Mouse (Mus musculus) layer of hippocampus, adult 9-11 months (tissue): Measurements from ENCODE around the gene Nmnat1.
A peak's percentile ranks its signal among the peaks of the same experiment; 100 is the strongest.

Source experiments
- DNase-seq: peaks from one replicate; pipeline ENCODE4 v3.0.0; 2022

Gene Nmnat1

GRCm38 (mm10) chr4:149485053-149485824 is at the start of gene Nmnat1, which contains the start of gene Lzic:
Nmnat1 (minus strand) TSS chr4:149485202.
Lzic (plus strand) TSS chr4:149485229.
- peak; percentile 92 for DNase-seq

DNA sequence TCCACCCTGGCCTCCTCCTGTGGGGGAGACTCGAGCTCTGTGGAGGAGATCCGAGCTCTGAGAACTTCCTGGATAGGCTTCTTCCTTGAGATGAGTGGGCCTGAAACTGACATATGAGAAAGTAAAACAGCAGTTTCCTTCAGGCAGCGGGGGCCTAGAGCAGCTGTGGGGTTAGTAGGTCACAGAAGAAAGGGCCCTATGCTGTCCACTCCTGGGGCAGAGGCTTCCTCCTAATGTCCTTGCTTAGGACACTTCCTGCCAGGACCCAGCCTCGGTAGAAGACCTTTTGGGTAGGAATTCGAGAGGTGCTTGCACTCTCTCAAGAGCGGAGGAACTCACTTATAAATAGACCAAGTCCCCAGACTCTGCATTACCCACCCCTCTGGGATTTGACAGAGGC is 44.7 kb upstream of the Nmnat1 start:
- DNase-seq = no peak

DNA sequence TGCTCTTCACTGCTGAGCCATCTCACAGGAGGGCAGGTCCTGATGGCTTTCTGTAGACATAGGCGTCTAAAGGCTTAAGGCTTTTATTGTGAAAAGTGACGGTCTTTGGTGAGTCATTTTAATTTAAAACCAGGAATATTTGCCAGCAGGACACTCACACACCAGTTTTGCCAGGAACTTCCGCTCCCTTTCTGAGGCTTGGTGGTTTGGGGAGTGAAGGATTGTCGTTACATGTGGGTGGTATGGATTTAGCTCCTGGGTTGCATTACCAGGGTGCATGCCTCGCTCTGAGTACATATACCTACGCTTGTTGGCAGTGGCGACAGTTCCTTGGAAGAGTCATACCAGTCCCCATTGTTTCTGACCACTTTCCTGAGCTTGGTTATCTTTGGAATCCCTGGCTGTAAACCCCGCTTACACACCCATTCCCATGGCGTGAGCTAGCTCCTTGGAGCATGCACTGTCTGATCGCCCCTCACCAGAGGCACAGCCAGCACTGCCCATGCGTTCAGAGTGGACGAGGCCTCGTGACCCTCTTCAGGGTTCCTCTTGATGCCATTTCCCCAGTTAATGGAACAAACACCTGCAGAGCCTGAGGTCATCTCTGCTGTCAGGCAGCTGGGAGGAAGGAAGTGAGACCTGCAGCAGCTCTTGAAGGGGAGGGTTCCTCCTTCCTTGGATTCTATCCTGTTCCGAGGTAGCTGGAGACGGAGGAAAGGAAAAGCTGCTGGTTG is 42.8 kb upstream of the Nmnat1 start:
- no peak for DNase-seq

DNA sequence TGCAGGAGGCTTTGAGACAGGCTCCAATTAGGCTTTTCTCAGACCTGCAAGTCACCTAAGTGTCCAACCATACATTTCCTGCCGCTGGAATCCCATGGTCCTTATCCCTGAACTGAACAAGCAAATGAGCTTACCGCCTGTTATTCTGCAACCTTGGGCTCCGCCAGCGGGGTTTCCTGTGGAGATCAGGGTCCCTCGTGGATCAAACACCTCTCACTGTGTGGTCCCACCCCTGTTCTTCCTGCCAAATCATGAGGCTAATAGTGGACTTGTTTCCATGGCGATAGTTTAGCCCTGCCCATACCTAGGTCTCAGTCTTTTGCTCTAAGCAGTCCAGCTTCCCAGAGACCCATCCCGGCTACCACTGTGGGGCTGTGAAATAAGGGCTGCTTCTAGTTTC is 41.3 kb upstream of the Nmnat1 start:
- no peak for DNase-seq

- no peak for DNase-seq
Observed at GRCm38 (mm10) chr4:149525811-149526210, 40.8 kb upstream of the Nmnat1 start.

- DNase-seq = no peak
Observed at GRCm38 (mm10) chr4:149525170-149525569, 40.2 kb upstream of the Nmnat1 start.

DNA sequence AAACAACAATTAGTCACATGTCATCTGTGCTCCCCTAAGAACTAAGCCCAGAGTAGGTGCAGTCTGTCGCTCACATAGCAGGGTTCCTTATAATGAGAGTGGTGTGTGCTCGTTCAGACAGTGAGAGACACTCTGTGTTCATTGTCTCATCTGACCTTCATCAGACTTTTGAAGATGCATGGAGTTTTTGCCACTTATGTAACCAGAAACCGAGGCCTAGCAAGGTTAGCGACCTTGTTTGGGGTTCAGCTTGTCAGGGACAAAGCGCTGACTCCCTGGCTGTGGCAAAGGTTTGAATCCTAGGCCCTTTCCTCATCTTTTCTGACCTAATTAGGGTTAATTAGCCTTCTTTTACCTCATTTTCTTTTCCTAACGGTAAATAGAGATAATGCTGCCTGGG is 39.0 kb upstream of the Nmnat1 start:
- DNase-seq = no peak

GRCm38 (mm10) chr4:149521258-149521657 is 36.3 kb upstream of the Nmnat1 start:
- DNase-seq = no peak

- no peak for DNase-seq
Observed at GRCm38 (mm10) chr4:149518351-149519220, 33.6 kb upstream of the Nmnat1 start.

DNA sequence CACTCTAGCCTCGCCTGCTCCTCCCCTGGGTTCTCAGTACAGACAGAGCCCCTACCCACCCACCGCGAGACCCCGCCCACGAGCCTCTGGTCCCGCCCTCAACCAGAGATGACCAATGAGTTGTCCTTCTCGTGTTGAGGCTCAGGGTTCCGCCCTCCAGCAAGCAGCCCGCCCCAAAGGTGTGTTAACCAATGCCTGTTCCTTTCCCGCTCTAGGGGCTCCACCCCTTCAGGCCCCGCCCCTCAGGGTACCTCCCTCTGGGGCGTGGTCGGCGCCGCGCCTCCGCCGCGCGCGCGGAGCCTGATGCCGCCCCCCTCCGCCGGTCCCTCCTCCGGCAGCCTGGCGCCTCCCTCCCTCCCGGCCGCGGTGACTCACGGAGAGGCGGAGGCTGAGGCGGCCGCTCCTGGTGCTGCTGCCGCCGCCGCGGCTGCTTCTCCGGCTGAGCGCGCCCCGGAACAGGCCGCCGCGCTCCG is 32.9 kb upstream of the Nmnat1 start, which contains the start of gene Ctnnbip1:
TSS of gene Ctnnbip1 (plus strand) at position 369 of the 473 bp plus-strand sequence.
- peak; percentile 98 for DNase-seq

DNA sequence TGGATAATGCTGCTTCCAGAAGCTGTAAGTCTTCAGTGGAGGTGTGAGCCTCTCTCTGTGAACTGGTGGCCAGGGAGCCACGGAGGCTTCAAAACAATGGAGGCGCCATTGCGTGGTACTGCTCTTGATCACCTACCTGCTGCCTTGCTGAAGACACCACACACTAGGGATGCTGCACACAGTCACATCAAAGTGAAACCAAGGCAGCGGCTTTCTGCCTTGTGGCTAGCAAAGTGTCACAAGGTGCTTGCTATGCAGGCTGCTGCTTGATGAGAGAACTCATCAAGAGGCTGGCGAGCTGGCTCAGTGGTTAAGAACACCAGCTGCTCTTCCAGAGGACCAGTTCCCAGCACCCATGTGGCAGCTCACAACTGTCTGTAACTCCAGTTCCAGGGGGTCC is 30.7 kb upstream of the Nmnat1 start:
- no peak for DNase-seq

- DNase-seq = no peak
Observed at GRCm38 (mm10) chr4:149512072-149512471, 27.1 kb upstream of the Nmnat1 start.

- DNase-seq = peak; percentile 49
Observed at GRCm38 (mm10) chr4:149511221-149511646, 26.2 kb upstream of the Nmnat1 start.

- DNase-seq = no peak
Observed at GRCm38 (mm10) chr4:149506904-149507303, 21.9 kb upstream of the Nmnat1 start.

GRCm38 (mm10) chr4:149505261-149505967 is 20.4 kb upstream of the Nmnat1 start:
- DNase-seq = peak; percentile 34

DNA sequence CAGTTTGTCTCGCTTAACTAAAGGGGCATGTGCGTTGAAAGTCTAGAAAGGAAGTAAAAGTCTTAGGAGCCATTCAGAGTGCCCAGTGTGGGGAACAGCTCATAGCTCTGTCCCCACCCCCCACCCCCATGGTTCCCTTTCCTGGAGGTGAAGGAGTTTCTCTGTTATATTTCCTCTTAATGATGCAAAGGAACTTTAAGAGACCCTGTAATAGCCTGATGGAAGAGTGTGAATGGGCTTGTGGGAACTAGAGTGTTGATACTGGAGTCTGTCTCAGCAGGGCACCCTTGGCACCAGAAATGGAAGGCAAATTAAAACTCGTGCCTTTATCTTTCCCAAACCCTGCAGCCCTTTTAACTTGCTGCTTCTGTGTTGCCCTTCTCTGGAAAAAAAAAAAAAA is 19.9 kb upstream of the Nmnat1 start:
- DNase-seq = no peak

GRCm38 (mm10) chr4:149504363-149504762 is 19.4 kb upstream of the Nmnat1 start:
- no peak for DNase-seq

- no peak for DNase-seq
Observed at GRCm38 (mm10) chr4:149499790-149500189, 14.8 kb upstream of the Nmnat1 start.

DNA sequence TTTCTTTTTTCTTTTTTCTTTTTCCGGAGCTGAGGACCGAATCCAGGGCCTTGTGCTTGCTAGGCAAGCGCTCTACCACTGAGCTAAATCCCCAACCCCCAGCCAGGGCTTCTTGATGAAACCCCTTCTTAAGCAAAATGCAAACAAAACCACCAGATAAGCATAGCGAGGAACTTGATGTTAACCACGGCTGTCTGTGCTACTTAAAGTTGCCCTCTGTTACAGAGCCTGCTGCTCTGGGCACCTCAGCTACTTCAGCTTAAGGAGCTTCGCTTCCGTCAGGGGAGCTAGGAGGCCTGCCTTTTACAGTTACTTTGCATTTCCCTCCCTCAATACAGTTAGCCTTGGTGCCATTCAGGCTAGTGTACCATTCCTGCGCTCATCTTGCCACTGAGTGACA is 13.9 kb upstream of the Nmnat1 start:
- DNase-seq = no peak

- peak; percentile 66 for DNase-seq
Observed at GRCm38 (mm10) chr4:149496612-149497011, 11.6 kb upstream of the Nmnat1 start.

GRCm38 (mm10) chr4:149491151-149491550 is 6.1 kb upstream of the Nmnat1 start:
- no peak for DNase-seq
